Mouse (Mus musculus) limb, embryonic 14.5 days (tissue): ENCODE results near the gene Zbtb9. TPM values are rescaled to one million over a fixed set of nuclear protein-coding genes. Genes with fewer than 3 reads are reported as not detected.
A peak's percentile ranks its signal among the peaks of the same experiment; 100 is the strongest.

ENCODE experiments used
- ATAC-seq: fragments of 200-750 bp; cut with Nextera tagmentation; 2 replicates; pipeline ENCODE4 v1.8.0; 2017; ENCODE audit warnings: low read depth, moderate number of reproducible peaks, moderate TSS enrichment; ENCODE audit not compliant: low FRiP score
- DNase-seq: peaks from one replicate; pipeline ENCODE4 v3.0.0-alpha.2; 2015; ENCODE audit warnings: low spot score
- H3K27ac ChIP-seq: fragments of 300-500 bp; sonication (generic); replicated peaks from 2 replicates; pipeline ENCODE4 v1.5.1; 2014; ENCODE audit warnings: low read depth, mild to moderate bottlenecking, low read length, moderate library complexity, mixed read lengths
- H3K27me3 ChIP-seq: fragments of 300-500 bp; sonication (generic); 2 replicates; pipeline ENCODE4 v1.6.1; 2014; ENCODE audit warnings: low read length, mixed read lengths; ENCODE audit not compliant: control insufficient read depth, insufficient read depth
- H3K36me3 ChIP-seq: fragments of 300-500 bp; sonication (generic); 2 replicates; pipeline ENCODE4 v1.6.1; 2014; ENCODE audit warnings: mild to moderate bottlenecking, low read length, moderate library complexity, mixed read lengths; ENCODE audit not compliant: control insufficient read depth, insufficient read depth
- H3K4me1 ChIP-seq: fragments of 300-500 bp; sonication (generic); 2 replicates; pipeline ENCODE4 v1.6.1; 2014; ENCODE audit warnings: antibody characterized with exemption, low read length, mixed read lengths; ENCODE audit not compliant: control insufficient read depth, insufficient read depth
- H3K4me2 ChIP-seq: fragments of 300-500 bp; sonication (generic); replicated peaks from 2 replicates; pipeline ENCODE4 v1.6.1; 2014; ENCODE audit warnings: low read depth, mild to moderate bottlenecking, low read length, moderate library complexity; ENCODE audit not compliant: severe bottlenecking
- H3K4me3 ChIP-seq: fragments of 300-500 bp; sonication (generic); replicated peaks from 2 replicates; pipeline ENCODE4 v1.5.1; 2014; ENCODE audit warnings: low read length
- H3K9ac ChIP-seq: fragments of 300-500 bp; sonication (generic); 2 replicates; pipeline ENCODE4 v1.6.1; 2014; ENCODE audit warnings: mild to moderate bottlenecking, low read depth, low read length, moderate library complexity; ENCODE audit not compliant: severe bottlenecking
- H3K9me3 ChIP-seq: fragments of 300-500 bp; sonication (generic); 2 replicates; pipeline ENCODE4 v1.6.1; 2016; ENCODE audit warnings: low read length; ENCODE audit not compliant: control insufficient read depth
- POLR2A ChIP-seq: fragments of 200-500 bp; IDR thresholded peaks from 2 replicates; pipeline ENCODE4 v1.8.0; 2012; ENCODE audit warnings: inconsistent platforms, mild to moderate bottlenecking, moderate library complexity, borderline replicate concordance; ENCODE audit not compliant: insufficient read depth, insufficient read length; ENCODE audit errors: extremely low read depth
- WGBS: fragments of 180-500 bp; shearing (Covaris S2); extraction: QIAGEN DNeasy Blood & Tissue Kit; methylation state at CpG from one replicate; pipeline ENCODE4 v1.1.7; 2014; 5-methylcytosine and 5-hydroxymethylcytosine counted together
- polyA plus RNA-seq, 2 experiments: library from polyadenylated mRNA; depleted of rRNA in 1 of 2; stranded (reverse) in 1 of 2; unstranded in 1 of 2; fragments of >200 nt; fragmentation: Nextera tagmentation in 1 of 2; extraction: Ambion mirVana in 1 of 2; gene quantifications; 2 replicates each; pipeline versions ENCODE4 v1.2.1 to v1.2.3; 2012 to 2014

Zbtb9 gene
- polyA plus RNA-seq, 2 experiments = 10.0 to 14.8 TPM

DNA sequence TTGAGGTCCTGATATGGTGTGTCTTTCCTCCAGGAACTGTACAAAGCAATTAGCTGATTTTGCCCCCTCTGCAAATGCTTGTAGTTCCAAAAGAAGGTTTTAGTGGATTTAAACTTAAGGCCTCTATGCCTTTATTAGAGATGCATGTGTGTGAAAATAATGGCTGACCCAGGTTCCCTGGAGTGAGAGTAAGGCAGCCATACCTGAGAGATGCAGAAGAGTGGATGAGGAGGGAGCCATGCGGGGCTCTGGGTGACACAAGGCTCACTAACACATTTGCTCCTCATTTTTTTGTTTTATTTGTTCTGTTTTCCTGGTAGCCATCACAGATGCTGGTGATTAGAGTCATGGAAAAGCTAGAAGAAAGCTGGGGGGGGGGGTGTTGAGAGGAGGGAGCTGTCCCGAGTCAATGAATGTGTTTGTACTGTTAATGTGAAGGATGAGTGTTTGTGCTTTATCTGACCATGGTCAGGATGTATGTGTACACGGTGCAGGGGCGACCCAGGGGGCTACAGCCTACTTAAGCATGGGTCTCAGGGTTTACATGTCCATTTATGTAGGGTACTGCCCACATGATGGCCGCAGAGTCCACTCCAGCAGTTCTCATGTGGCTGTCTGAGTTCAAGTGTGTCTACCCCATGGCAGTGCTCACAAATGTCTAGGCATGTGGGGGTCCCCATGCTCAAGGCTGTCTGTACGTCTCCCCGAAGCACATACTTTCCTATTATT, 22.2 kb upstream of the Zbtb9 start:
- Histone ChIP-seq H3K9me3 (no peaks in the 10 kb centered on the region), H3K36me3 (peaks cover 13% of the 10 kb centered on the region), H3K4me3 (peak overlapping the region; percentile 37), H3K4me2 (peak overlapping the region; percentile 63), H3K4me1 (peaks cover 70% of the 10 kb centered on the region), H3K27me3 (no peaks in the 10 kb centered on the region), H3K9ac (0 out of 2 replicates have a peak overlapping the region, but pooled peaks have one; percentile 40), H3K27ac (peak overlapping the region; percentile 73)
- WGBS = 26% methylated on average over 7 of the region's 7 CpGs
- no peak for TF ChIP-seq POLR2A
- DNase-seq = no peak
- ATAC-seq = no peak

GRCm38 (mm10) chr17:26951406-26951805, 21.6 kb upstream of the Zbtb9 start:
- DNase-seq = peak; percentile 87
- peak overlapping the region; percentile 40 for H3K9ac ChIP-seq
- WGBS = 3% methylated on average over 11 of the region's 11 CpGs

DNA sequence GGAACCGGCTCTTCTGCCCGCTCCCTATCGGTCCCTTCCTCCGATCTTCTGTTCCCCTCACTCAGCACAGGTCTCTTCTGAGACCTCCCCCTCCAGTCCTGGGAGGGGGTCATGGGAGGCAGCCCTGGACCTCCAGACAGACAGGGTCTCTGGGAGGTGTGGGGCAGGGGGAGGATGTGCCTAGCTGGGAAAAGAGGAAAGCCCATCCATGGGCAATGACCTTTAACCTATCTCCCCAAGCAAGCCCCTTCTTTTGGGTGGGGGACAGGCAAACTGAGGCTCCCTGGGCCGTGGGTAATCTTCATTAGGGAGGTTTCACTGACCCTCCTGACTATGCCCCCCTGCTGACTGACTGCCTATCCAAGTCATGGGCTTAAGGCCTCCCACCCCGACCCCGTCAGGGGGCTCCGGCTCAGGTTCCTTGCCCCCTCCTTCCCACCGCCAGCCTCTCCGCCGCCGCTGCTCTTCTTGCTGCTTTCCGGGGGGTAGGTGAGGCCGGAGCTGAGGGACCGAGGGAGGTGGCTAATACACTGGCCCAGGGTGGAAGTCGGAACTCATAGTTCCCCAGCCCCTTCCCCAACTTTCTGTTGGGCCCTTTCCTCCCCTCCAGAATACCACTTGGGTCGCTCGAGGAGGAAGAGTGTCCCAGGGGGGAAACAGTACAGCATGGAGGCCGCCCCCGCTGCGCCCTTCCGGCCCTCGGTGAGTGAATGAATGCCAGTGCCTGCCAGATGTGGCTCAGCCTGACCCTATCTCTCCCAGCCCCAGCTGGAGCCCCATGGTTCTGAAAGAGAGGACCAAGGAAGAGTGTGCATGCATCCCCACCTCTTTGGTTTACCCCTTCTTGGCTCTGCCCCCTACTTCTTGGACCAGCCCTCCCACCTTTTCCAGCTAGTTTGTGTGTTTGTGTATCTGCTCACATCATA, 20.8 kb upstream of the Zbtb9 start:
- peak overlapping the region; percentile 55 for H3K27ac ChIP-seq
- ATAC-seq (no peak), DNase-seq (no peak)
- WGBS = 6% methylated on average over 23 of the region's 23 CpGs
- peaks cover 27% of the 10 kb centered on the region for H3K36me3 ChIP-seq
- H3K4me2 ChIP-seq = peak overlapping the region; percentile 63
- H3K27me3 ChIP-seq = no peaks in the 10 kb centered on the region
- H3K4me3 ChIP-seq = peak overlapping the region; percentile 37
- peak overlapping the region; percentile 40 for H3K9ac ChIP-seq
- no peak for TF ChIP-seq POLR2A
- H3K9me3 ChIP-seq = no peaks in the 10 kb centered on the region
- H3K4me1 ChIP-seq = peaks cover 55% of the 10 kb centered on the region

More at GRCm38 (mm10) chr17:26951406-26951805, 21.6 kb upstream of the Zbtb9 start:
- peak; percentile 79 for ATAC-seq
- peak overlapping the region; percentile 63 for H3K4me2 ChIP-seq
- H3K27me3 ChIP-seq = no peaks in the 10 kb centered on the region
- no peak for TF ChIP-seq POLR2A
- H3K36me3 ChIP-seq = peaks cover 19% of the 10 kb centered on the region
- H3K4me1 ChIP-seq = peaks cover 63% of the 10 kb centered on the region
- H3K9me3 ChIP-seq = no peaks in the 10 kb centered on the region
- H3K27ac ChIP-seq = peak overlapping the region; percentile 73
- H3K4me3 ChIP-seq = peak overlapping the region; percentile 37

DNA sequence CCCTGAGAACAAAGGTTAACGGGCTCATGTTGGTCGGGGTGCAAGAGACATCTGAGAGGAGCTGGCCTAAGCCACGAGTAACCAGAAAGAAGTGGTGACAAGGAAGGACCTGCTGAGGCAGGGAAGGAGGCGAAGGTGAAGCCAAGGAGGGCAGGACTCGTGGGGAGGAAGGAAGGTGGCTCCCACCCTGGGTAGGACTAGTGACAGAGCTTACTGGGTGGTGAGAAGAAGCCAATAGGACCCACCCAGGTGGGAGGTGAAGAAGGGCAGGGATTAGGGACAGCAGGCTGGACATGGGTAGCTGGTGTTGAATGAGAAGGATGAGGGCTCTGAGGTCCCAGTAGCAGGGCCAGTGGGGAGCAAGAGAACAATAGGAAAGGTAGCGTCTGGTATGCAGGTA, 19.8 kb upstream of the Zbtb9 start:
- no peak for TF ChIP-seq POLR2A
- ATAC-seq (no peak), DNase-seq (no peak)
- Histone ChIP-seq H3K4me1 (peaks cover 49% of the 10 kb centered on the region), H3K9ac (peak overlapping the region; percentile 34), H3K4me3 (peak overlapping the region; percentile 37), H3K27me3 (no peaks in the 10 kb centered on the region), H3K36me3 (peaks cover 37% of the 10 kb centered on the region), H3K9me3 (no peaks in the 10 kb centered on the region), H3K4me2 (peak overlapping the region; percentile 63), H3K27ac (no peak overlapping the region)
- 18% methylated on average over 6 of the region's 6 CpGs for WGBS

- Histone ChIP-seq H3K27me3 (no peaks in the 10 kb centered on the region), H3K9me3 (no peaks in the 10 kb centered on the region), H3K9ac (peak overlapping the region; percentile 34), H3K4me1 (peaks cover 49% of the 10 kb centered on the region), H3K36me3 (peaks cover 41% of the 10 kb centered on the region), H3K4me2 (peak overlapping the region; percentile 63), H3K27ac (no peak overlapping the region), H3K4me3 (peak overlapping the region; percentile 18; the same call in 1 of the 2 replicates)
- 14% methylated on average over 15 of the region's 16 CpGs for WGBS
- ATAC-seq (no peak), DNase-seq (no peak)
- no peak for TF ChIP-seq POLR2A
Measured at GRCm38 (mm10) chr17:26953726-26954125, 19.2 kb upstream of the Zbtb9 start.
